Mouse (Mus musculus) adipocyte (in vitro differentiated cells): ENCODE results near the gene Thap8.
A peak's percentile ranks its signal among the peaks of the same experiment; 100 is the strongest.

Source experiments
- DNase-seq: peaks from one replicate; pipeline ENCODE4 v3.0.0-alpha.2; 2016; ENCODE audit warnings: low spot score

Gene Thap8

DNA sequence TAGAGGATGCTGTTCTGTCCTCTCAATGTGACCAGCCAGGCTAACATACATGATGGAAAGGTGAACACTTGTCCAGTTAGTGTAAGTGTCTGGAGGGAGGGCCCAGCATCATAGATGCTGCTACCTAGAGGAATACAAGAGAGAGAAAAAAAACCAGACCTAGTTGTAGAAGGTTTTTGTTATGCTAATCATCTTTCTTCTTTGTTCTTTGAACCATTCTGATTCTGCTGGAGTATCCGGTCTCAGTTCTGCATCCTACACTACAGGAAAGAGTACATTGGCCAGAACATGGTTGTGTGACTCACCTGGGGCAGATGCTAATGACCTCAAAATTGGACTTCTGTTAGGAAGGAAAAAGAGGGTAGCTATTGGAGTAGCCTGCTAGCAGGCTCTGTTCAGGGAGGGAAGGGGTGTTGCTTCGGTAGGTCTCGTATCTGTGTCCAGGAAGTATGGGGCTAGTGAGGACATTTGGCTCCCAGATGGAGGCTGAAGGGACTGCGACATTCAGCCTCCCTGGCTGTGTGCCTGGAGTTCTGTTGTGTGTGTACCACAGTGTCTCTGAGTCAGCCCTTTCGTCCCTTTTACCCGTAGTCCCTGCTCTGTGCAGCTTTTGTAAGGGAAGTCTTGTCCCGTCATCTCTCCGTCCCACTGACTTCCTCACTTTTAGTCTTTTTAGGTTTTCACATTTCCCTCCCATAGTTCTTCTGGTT is 7.0 kb downstream of the Thap8 start:
- peak; percentile 92 for DNase-seq

DNA sequence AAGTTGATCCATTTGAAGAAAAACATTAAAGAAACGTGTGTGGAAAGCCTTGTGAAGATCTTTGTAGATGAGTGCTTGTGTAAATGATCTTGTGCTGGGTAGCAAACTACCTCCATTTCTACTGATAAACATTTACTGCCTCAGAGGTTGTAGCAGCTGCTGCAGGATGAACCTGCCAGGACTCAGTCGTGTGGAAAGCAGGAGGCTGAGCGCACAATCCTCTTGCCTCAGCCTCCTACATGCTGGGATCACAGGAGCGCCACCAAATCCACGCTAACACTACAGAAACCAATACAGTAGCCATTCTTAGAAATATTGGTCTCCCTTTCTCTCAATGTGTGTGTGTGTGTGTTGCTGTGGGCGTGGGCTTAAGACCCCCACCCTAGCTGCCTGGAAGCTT is 8.2 kb downstream of the Thap8 start:
- DNase-seq: no peak

DNA sequence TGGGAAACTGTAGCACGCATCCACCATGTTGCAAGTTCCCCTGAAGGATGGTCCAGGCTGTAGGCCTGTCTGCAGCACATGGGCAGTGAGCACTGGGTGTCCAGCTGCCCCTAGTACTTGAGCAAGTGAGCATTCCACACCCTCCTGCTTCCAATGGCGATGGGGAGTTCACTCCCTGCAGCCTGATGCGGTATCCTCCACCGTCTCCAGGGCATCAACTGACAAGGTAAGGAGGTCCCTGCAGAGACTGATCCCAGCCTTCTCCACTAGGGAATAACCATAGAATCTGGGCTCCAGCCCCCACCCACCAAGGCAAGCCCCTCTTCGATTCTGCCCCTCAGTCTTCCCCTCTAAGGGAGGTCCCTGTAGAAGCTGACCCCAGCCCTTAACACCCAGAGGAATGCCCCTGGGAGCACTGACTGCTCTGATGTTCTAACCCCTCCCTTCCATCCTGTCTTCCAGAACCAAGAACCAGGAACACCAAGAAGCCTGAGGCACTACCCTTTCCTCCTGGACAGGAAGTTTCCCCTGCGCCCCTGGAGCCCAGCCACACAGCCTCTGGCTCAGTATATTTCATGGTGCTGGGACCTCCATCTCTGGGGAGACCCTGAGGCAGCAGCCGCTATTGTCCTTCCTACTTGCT is 9.3 kb downstream of the Thap8 start:
- no peak for DNase-seq

DNA sequence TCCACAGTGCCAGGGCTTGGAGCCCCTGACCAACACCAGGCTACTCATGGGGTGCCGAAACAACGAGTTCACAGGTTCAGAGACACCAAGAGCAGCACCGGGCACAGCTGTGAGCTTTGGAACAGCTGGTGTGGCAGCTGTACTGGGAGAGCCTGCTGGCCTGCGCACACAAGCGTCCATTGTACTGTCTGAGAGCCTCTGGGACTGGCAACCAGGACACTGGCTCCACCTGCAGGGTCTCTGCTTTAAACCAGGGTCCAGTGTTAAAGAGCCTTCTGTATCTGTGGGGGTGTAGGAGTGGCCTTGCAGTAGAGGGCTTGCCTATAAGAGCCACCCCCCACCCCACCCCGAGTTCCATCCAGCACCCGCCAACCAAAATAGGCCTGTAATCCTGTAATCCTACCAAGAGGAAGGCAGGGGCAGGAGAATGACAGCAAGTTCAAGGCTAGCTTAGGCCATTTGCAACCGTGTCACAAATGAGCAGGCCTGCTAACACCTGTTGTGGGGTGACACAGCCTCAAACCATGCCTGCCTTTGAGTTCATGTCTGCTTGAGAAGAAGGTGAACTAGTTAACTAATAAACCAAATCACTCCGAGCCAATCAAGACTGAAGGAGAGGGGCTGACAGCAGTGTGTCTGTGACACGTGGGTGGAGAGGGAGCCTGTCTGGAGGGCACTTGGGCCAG is 10.0 kb downstream of the Thap8 start:
- no peak for DNase-seq

DNA sequence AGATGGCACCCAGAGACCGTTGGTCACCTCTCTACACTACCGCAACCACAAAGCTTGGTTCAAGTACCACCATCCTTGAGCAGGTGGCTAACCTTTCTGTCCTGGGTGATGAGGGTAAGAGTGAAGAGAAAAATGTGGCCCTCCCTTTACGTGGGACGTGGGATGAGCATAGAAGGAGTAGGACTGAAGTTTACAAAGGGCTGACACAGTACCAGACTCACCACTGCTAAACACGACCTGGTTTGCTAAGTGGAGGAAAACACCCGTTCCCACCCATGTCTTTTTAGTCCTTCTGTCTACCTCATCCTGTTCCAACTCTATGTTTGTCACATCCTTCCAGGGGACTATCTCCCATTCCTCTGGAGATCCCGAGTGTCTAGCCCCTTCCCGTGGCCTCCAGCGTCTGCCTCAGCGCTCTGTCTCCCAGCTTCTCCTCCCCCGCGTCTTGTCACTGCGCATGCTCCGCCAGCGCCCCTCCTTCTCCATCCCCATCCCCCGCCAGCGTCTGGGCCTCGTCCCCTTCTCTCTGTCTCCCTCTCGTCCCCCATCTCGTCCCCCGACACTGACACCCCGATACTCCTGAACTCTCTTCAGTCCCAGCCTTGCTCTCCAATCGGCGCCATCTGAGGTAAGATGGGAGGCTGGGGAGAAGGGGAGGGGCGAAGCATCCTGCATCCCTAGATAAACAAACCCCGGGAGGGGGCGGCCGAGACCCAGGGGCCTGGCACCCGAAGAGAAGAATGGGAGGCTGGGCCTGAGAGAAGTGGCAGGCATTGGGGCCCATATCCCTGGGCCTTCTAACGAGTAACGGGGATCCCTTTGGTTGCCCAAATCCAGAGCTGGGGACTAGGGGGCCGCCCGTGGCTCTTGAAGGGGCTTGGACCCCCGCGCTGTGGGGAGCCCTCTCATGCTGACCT is 11.6 kb downstream of the Thap8 start, which contains the start of gene Clip3:
Gene Clip3 (plus strand): TSS at position 514 of the 917 bp plus-strand sequence.
- peak; percentile 63 for DNase-seq

DNA sequence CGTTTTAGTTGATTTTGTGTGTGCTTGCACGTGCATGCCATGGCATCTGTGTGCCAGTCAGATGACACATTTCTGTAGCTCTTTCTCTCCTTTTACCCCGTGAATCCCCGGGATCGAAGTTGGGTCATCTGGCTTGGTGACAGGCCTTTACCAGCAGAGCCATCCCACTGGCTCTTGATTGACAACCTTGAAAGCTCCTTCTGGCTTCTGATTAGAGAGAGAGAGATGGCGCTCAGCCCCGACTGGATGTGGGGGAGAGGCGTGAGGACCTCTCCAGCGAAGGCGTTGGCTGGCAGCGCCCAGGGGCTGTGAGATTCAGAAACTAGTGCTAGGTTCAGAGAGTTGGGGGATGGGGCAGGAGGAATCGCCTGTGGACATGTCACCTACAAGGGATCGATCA is 13.9 kb downstream of the Thap8 start:
- peak; percentile 87 for DNase-seq

DNA sequence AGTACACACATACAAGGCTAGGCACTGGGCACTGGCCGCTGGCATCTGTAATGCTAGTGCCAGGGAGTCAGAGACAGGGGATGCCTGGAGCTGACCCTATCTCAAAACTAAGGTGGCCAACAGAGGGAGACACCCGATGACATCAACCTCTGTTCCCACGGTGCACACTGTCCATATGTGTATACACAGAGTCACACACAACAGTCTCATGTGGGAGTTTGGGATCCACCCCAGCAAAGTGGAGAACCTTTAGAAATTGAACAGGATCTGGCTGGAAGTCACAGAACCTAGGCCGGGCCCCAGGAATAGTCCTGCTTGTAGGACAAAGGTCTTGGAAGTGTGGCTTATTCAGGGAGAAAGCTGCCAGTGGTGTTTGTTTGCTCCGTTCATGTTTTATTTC is 14.4 kb downstream of the Thap8 start:
- peak; percentile 62 for DNase-seq

DNA sequence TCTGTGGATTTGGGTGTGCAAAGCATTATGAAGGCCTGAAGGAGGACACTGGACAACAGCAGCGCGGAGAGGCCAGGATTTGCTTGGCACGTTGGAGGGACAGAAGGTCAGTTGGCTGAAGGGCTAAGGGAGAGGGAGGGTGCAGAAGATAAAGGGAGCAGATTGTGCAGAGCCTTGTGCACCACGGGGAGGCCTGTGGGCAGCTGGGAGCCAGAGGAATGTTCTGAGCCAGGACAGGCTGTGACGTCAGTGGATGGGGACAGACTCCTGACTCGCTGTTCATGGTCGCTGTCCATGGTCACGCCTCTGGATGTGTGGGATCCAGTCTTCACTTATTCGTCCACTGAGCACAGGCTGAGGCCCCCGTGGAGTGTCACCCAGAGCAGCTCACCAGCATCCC is 15.2 kb downstream of the Thap8 start:
- peak; percentile 86 for DNase-seq

DNA sequence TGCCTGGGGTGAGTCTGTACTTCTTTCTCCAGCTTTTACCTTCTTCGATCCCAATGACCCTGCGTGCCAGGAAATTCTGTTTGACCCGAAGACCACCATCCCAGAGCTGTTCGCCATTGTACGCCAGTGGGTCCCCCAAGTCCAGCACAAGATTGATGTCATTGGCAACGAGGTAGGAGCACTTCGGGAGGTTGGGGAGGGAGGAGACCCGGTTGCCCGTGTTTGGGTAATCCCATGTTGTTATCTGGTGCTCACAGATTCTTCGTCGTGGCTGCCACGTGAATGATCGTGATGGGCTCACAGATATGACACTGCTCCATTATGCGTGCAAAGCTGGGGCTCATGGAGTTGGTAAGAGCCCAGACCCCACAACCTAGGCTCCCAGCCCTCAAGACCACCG is 16.9 kb downstream of the Thap8 start:
- DNase-seq: no peak

DNA sequence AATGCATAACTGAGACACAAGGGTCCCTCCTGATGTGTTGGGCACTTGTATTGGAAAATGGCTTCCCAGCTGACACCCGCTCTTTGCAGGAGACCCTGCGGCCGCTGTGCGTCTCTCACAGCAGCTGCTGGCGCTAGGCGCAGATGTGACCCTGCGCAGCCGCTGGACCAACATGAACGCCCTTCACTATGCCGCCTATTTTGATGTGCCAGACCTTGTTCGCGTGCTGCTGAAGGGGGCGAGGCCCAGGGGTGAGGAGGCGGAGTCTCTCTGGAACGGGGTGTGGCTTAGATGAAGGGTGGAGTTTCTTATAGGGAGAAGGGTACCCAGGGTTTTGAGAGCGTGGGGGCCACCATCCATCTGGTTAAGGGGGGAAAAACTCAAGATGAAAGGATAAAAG is 17.4 kb downstream of the Thap8 start:
- no peak for DNase-seq

DNA sequence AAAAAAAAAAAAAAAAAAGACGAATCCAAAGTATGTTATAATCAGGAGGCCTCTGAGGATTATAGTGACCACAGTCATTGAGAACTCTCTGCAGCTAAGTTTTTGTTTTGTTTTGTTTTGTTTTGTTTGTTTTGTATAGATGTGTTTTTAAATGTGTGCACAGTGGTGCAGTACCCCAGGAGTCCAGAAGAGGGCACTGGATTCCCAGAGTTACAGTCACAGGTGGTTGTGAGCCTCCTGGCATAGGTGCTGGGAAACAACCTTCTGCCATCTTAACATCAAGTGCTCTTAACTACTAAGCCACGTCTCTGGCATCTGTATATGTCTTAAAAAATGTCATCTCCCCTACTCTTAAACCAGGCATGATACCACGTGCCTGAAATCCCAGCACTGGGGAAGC is 21.0 kb downstream of the Thap8 start:
- peak; percentile 46 for DNase-seq

DNA sequence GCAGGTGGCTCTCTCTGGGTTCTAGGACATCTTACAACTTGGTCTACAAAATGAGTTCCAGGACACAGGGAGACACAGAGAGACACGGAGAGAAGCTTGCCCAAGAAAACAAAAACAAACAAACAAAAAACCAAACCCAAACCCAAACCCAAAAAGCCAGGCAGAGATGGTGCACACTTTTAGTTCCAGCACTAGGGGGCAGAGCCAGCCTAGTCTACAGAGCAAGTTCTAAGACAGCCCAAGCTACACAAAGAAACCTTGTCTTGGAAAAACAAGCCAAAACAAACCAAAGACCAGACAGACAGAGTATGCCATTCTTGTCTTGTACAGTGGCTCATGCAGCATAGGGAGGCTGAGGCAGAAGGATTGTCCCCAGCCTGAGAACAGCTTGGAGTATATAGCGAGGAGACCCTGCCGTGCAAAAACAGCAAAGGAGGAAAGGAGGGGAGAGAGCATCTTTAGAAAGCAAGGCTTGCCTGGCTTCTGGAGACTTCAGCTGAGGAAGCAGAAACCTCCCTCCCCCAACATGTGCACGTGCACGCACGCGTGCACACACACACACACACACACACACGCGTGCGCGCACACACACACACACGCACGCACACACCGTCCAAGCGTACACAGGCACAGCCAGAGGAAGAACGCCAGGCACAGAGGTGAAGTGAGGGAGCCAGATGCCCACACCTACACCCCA is 26.3 kb downstream of the Thap8 start:
- DNase-seq: peak; percentile 59

DNA sequence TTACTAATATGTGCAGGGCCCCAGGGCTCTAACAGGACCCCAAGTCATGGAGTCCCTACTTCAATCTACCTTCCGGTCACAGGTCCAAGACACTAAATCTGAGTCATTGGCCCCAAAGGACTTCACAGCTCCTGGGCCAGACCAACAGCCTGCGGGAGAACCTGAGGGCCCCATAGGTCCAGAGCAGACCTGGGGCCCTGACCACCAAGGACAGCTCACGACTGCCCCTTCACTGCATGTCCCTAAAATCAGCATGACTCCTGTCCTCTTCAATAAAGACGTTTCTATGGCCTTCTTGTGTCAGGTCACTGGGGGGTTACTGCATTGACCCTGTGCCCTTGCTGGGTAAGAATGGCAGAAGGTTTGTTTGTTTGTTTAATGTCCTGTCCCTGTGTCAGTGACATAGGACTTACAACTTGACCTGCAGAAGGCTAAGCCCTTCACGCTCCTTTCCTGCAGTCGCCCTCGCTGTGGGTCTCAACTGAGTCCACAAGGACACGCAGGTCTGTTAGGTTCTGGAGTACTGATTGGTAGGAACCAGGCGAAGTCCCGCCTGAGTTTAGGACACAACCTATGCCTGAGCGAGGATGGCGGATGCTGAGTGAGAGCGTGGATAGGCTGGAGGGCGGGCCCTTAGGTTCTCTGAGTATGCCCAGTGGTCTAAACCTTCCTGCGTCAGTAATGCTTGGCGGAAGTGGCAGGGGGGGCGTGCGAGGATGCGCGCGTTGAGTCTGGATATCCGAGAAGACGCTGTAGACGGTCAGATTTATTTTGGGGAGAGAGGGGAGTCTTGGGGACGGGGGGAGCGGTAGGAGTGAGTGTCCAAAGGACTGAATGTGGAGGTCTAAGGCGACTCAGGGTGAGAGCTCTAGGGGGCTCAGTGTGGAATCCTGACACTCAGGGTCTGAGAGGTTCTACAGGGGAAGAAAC is 28.4 kb downstream of the Thap8 start, which contains the start of gene Alkbh6:
Gene Alkbh6 (plus strand): TSS at position 642 of the 930 bp plus-strand sequence.
- DNase-seq: peak; percentile 93

DNA sequence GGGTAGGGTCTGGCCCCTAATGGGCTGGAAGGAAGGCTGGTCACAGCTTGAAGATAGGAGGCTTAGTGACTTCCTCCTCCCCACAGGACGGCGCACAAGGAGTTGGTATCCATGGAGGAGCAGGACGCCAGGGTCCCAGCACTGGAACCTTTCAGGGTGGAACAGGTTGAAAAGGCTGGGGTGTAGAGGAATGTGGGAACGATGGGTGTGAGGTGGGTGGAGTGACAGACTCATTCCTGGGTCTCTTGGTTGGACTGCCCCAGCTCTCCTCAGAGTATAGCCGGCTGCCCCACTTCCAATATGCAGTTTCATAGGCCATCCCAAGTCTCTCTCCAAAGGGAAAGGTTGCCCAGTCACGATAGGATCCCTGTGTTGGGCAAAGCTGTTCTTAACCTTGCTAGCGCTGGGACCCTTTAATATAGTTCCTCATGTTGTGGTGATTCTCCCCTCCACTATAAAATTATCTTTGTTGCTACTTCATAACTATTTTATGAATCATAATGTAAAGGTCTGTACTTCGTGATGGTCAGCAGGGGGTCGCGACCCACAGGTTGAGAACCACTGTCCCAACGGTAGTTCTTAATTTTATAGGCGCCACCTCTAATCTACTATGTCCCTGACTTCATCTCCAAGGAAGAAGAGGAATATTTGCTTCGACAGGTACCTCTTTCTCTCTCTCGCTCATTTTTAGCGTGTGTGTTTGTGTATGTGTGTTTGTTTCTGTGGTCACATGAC is 29.7 kb downstream of the Thap8 start:
- DNase-seq: no peak

DNA sequence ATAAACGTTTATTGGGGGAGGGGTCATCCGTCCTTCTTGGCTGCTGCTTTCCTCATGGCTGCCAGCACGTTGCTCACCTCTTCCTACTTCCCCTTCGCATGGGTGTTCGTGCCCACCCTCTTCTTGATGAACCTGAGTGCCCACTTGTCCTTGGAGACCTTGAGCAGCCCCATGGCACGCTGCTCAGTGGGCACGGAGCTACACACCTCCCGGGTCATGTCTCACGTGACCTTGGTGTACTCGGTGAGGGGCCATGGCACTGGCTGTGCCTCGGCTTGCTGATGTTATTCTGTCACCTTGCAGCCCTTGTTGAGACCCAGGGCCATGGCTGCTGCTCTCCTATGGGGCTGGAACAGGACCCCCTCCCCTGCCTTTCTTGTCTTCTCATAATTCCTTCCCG is 30.2 kb downstream of the Thap8 start:
- DNase-seq: no peak

DNA sequence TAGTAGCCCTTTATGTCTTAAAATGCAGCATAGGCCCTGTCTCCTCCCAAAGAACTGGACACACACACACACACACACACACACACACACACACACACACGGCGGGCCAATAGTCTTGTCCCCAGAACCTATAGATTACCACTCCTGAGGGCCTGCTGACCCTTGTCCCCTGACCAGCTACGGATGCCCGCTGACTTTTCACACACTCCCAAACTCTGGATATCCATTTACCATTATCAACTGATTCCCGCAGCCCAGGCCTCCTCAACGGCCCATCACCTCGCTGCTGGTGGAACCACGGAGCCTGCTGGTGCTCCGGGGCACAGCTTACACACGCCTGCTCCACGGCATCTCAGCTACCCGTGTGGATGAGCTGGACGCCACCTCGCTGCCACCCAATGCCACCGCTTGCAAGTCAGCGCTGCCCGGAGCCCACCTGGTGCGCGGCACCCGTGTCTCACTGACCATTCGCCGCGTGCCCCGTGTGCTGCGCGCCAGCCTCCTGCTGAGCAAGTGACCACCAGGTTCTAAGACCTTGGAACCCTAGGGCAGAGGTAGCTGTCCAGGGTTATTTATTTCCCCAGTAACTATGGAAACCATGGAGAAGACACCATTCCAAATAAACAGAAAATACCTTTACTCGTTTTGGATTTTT is 33.9 kb downstream of the Thap8 start:
- no peak for DNase-seq

DNA sequence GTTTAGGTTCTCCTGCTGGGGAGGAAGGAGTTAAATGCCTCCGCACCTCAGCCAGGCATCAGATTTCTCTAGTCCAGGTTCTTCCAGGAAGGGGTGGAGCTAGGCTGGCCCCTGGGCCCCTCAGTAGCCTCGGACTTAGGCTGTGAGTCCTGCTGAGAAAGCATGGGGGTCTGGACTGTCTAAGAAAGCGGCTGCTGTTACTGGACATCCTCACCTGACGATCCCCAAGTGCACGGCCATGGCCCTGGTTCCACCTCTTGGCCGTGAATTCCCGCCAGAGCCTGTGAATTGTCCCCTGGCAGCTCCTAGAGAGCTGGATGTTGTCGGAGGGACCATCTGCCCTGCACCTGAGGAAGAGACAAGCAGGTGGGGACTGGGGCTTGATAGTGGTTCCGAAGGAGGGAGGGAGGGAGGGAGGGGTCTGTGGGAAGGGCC is 34.8 kb downstream of the Thap8 start, which contains the start of gene Syne4:
Gene Syne4 (plus strand): TSS at position 87 of the 435 bp plus-strand sequence.
- DNase-seq: no peak

DNA sequence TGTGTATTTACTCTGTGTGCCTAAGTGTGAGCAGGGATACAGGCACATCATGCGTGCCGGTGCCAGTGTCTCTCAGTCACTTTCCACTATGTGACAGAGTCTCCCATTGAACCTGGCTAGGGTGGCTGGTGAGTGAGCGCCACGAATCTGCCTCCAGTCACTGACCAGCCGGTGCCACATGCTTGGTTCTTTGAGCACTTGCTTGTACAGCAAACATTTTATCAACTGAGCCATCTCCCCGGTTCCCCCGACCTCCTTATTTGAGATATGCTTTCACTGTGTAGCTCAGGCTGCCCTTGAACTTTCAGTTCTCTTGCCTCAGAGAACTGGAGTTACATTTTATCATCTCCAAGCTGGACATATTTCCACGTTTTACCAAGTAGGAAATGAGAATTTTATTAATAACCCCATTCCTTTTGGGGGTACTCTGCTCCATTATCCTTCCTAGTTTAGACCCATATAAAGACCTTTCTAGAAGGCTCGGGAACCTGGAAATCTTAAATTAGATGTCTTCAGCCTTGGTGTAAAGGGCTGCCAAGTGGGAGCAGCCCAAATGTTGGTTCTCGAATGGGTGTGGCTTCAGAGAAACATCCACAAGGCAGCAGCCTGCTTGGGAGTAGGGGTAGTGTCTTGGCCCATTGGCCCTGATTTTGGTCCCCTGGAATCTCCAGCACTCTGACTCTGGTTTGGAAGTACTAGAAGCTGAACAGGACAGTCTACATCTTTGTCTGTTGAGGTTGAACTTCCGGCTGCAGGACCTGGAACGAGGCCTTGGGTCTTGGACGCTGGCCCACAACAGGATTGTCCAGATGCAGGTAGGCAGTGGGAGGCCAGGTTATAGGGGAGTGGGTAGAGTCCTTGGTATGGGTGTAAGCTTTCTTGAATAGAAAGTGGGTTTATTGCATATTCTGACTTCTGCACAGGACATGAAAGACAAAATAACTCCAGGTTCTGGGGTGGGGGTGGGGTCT is 36.0 kb downstream of the Thap8 start:
- no peak for DNase-seq
